Mouse (Mus musculus): ENCODE results near the gene Gm27235. TPM values are rescaled to one million over a fixed set of nuclear protein-coding genes. Genes with fewer than 3 reads are reported as not detected.
"Not testable (repeated sequence)": the region's sequence is repeated elsewhere in the genome, so short reads cannot be mapped to it uniquely, and the experiment has no call there.

Gm27235 gene
- not detected in 2 replicates for polyA plus RNA-seq (2015; fragmentation: Nextera tagmentation; extraction: Ambion mirVana)

GRCm38 (mm10) chr9:35790001-35790400, at the start of gene Gm27235, which contains the start of gene D730048I06Rik:
Gene Gm27235, minus strand, starts transcription at chr9:35790101.
Gene D730048I06Rik, minus strand, starts transcription at chr9:35790112.
- Histone ChIP-seq H3K4me2 (replicated peaks) (no peak within 1 kb of the TSS), H3K4me1 (no peaks in the 10 kb centered on the region), H3K36me3 (no peaks in the 10 kb centered on the region), H3K27me3 (no peaks in the 10 kb centered on the region), H3K27ac (no peak within 1 kb of the TSS), H3K9me3 (0 out of 2 replicates have a peak, but pooled peaks cover under 1% of the 10 kb centered on the region), H3K4me3 (no peak within 1 kb of the TSS), H3K9ac (no peak within 1 kb of the TSS)
- WGBS = 89% methylated on average over 3 of the region's 3 CpGs
- ATAC-seq (ENCODE audit: low FRiP score, low read depth) = no peak

- H3K9me3 ChIP-seq = peaks cover 17% of the 10 kb centered on the region
- not testable (repeated sequence) for H3K4me3 ChIP-seq; H3K4me1 ChIP-seq; ATAC-seq (ENCODE audit: low FRiP score, low read depth); H3K4me2 ChIP-seq (replicated peaks); H3K36me3 ChIP-seq; H3K27ac ChIP-seq; H3K27me3 ChIP-seq; H3K9ac ChIP-seq
- 93% methylated on average over 15 of the region's 15 CpGs for WGBS
Observed at GRCm38 (mm10) chr9:35817881-35818280, 28.0 kb upstream of the Gm27235 start.

GRCm38 (mm10) chr9:35798146-35798545, 8.2 kb upstream of the Gm27235 start:
- no peak overlapping the region for H3K4me3 ChIP-seq
- no peak overlapping the region for H3K4me2 ChIP-seq (replicated peaks)
- H3K9ac ChIP-seq = no peak overlapping the region
- no peaks in the 10 kb centered on the region for H3K4me1 ChIP-seq
- H3K27me3 ChIP-seq = no peaks in the 10 kb centered on the region
- H3K27ac ChIP-seq = no peak overlapping the region
- H3K9me3 ChIP-seq = 0 out of 2 replicates have a peak, but pooled peaks cover 4% of the 10 kb centered on the region
- H3K36me3 ChIP-seq = no peaks in the 10 kb centered on the region
- no peak for ATAC-seq (ENCODE audit: low FRiP score, low read depth)

- H3K4me3 ChIP-seq = no peak within 1 kb of the TSS
- no peaks in the 10 kb centered on the region; the same call in 1 of the 2 replicates for H3K9me3 ChIP-seq
- H3K4me1 ChIP-seq = no peaks in the 10 kb centered on the region
- no peak within 1 kb of the TSS for H3K4me2 ChIP-seq (replicated peaks)
- no peak for ATAC-seq (ENCODE audit: low FRiP score, low read depth)
- 64% methylated on average over 3 of the region's 3 CpGs for WGBS
- no peak within 1 kb of the TSS for H3K9ac ChIP-seq
- no peaks in the 10 kb centered on the region for H3K36me3 ChIP-seq
- H3K27ac ChIP-seq = no peak within 1 kb of the TSS
- no peaks in the 10 kb centered on the region for H3K27me3 ChIP-seq
Observed at GRCm38 (mm10) chr9:35778009-35778408, 11.9 kb downstream of the Gm27235 start, which contains the start of gene Gm17727. Gene Gm17727, minus strand, starts transcription at chr9:35778109.

- no peaks in the 10 kb centered on the region for H3K36me3 ChIP-seq
- H3K9me3 ChIP-seq = no peaks in the 10 kb centered on the region
- H3K4me2 ChIP-seq (replicated peaks) = no peak overlapping the region
- no peak for ATAC-seq (ENCODE audit: low FRiP score, low read depth)
- no peaks in the 10 kb centered on the region for H3K27me3 ChIP-seq
- no peaks in the 10 kb centered on the region for H3K4me1 ChIP-seq
- H3K9ac ChIP-seq = no peak overlapping the region
- H3K27ac ChIP-seq = no peak overlapping the region
- H3K4me3 ChIP-seq = no peak overlapping the region
Observed at GRCm38 (mm10) chr9:35756843-35757242, 33.1 kb downstream of the Gm27235 start.

GRCm38 (mm10) chr9:35740749-35741148, 49.2 kb downstream of the Gm27235 start, which contains the start of gene Gm17677:
Gene Gm17677, plus strand, starts transcription at chr9:35741049.
- ATAC-seq (ENCODE audit: low FRiP score, low read depth) = no peak
- Histone ChIP-seq H3K4me1 (no peaks in the 10 kb centered on the region), H3K4me2 (replicated peaks) (no peak within 1 kb of the TSS), H3K9me3 (peaks cover 3% of the 10 kb centered on the region), H3K36me3 (no peaks in the 10 kb centered on the region), H3K27ac (no peak within 1 kb of the TSS), H3K4me3 (no peak within 1 kb of the TSS), H3K9ac (no peak within 1 kb of the TSS), H3K27me3 (no peaks in the 10 kb centered on the region)

Other genes with a start within 250 kb of the Gm27235 start
- gene Ddx25, start 231.6 kb downstream of the Gm27235 start, polyA plus RNA-seq (2015; fragmentation: Nextera tagmentation; extraction: Ambion mirVana) = 4.3 and 4.5 TPM in 2 replicates
- 21.2 and 21.6 TPM in 2 replicates for gene Pus3, start 231.5 kb downstream of the Gm27235 start, polyA plus RNA-seq (2015; fragmentation: Nextera tagmentation; extraction: Ambion mirVana)
- gene Pate2, start 219.8 kb downstream of the Gm27235 start, polyA plus RNA-seq (2015; fragmentation: Nextera tagmentation; extraction: Ambion mirVana) = 0.78 and 1.0 TPM in 2 replicates
- gene Hyls1, start 219.7 kb downstream of the Gm27235 start, polyA plus RNA-seq (2015; fragmentation: Nextera tagmentation; extraction: Ambion mirVana) = 16.6 and 18.2 TPM in 2 replicates
- not detected in 2 replicates for gene Pate4, start 178.2 kb downstream of the Gm27235 start, polyA plus RNA-seq (2015; fragmentation: Nextera tagmentation; extraction: Ambion mirVana)
- not detected in 2 replicates for gene Pate3, start 141.9 kb downstream of the Gm27235 start, polyA plus RNA-seq (2015; fragmentation: Nextera tagmentation; extraction: Ambion mirVana)
- gene Pate1, start 102.7 kb downstream of the Gm27235 start, polyA plus RNA-seq (2015; fragmentation: Nextera tagmentation; extraction: Ambion mirVana) = 0.08 TPM in 1 of 2 replicates, not detected in the other
- gene Gm17677, start 49.1 kb downstream of the Gm27235 start, polyA plus RNA-seq (2015; fragmentation: Nextera tagmentation; extraction: Ambion mirVana) = not detected in 2 replicates
- gene Gm17727, start 12.0 kb downstream of the Gm27235 start, polyA plus RNA-seq (2015; fragmentation: Nextera tagmentation; extraction: Ambion mirVana) = not detected in 2 replicates
- gene D730048I06Rik, start within 50 bp of the Gm27235 start, polyA plus RNA-seq (2015; fragmentation: Nextera tagmentation; extraction: Ambion mirVana) = not detected in 2 replicates
- gene 9230110F15Rik, start 54.0 kb upstream of the Gm27235 start, polyA plus RNA-seq (2015; fragmentation: Nextera tagmentation; extraction: Ambion mirVana) = not detected in 2 replicates
- not detected in 2 replicates for gene 9230113P08Rik, start 118.3 kb upstream of the Gm27235 start, polyA plus RNA-seq (2015; fragmentation: Nextera tagmentation; extraction: Ambion mirVana)